Mouse (Mus musculus): ENCODE results near the gene Rell1. TPM values are rescaled to one million over a fixed set of nuclear protein-coding genes. Genes with fewer than 3 reads are reported as not detected.

The Rell1 gene
- polyA plus RNA-seq (2014; fragmentation: Illumina TruSeq; extraction: RNeasy Lipid Tissue Mini Kit (QIAGEN cat#74804)): 21.8 TPM

DNA sequence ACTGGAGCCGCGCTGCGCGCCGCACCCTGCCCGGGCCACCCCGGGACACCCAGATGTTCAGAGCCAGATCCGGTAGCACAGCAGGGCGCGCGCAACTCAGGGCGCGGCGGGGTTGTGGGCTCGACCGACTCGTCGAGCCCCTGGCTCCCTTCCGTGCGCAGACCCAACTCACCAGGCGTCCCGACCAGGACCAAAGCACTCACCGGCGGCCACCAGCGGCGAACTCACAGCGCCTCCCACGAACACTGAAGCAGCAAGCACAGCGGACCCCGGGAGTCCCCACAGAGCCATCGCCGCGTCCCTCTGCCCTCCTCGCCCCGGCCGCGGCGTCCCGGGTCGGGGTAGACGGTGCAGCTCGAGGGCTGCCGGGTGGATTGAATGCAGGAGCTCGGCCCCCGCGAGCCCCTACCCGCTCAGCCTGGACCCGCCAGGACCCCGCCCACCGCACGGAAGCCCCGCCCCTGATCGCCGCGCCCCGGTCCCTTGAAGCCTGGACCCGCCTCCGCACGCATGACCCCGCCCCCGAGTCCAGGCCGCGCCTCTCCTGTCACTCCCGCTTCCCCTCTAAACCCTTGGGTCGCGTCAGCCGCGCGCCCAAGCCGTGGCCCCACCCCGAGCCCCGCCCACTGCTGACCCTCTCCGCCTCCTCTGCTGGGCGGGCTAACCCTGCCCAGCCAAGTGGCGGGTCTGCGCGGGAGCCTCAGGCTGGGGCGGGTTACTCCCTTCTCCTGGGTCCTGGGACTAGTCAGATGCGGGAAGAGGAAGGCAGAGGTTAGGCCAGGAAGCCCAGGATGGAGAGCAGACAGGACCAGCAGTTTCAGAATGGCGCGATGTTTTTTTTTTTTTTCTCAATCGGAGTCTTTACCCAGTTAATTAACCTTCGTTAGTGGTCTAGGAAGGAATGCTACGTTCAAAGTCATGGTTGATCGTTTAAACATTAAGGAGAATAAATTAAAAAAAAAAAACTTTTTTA, at the start of gene Rell1:
Gene Rell1 (minus strand): TSS at position 455 of the 973 bp plus-strand sequence.

Other genes with a start within 250 kb of the Rell1 start
- gene 0610040J01Rik, start 156.5 kb downstream of the Rell1 start, polyA plus RNA-seq (2014; fragmentation: Illumina TruSeq; extraction: RNeasy Lipid Tissue Mini Kit (QIAGEN cat#74804)): 1.7 TPM
- gene Pgm2, start 124.1 kb upstream of the Rell1 start, polyA plus RNA-seq (2014; fragmentation: Illumina TruSeq; extraction: RNeasy Lipid Tissue Mini Kit (QIAGEN cat#74804)): 95.5 TPM
- 35.4 TPM for gene Tbc1d1, start 187.4 kb upstream of the Rell1 start, polyA plus RNA-seq (2014; fragmentation: Illumina TruSeq; extraction: RNeasy Lipid Tissue Mini Kit (QIAGEN cat#74804))